Mouse (Mus musculus) ES-E14 (cell line): ENCODE measurements around the gene Ndufs1.

Experiments used
- CHD2 ChIP-seq: IDR thresholded peaks from 2 replicates; pipeline ENCODE4 v1.6.1; 2014; ENCODE audit warnings: mild to moderate bottlenecking, low read depth, low read length, inconsistent platforms
- HCFC1 ChIP-seq: IDR thresholded peaks from 2 replicates; pipeline ENCODE4 v1.6.1; 2012; ENCODE audit warnings: low read length, inconsistent platforms, borderline replicate concordance; ENCODE audit not compliant: insufficient read depth
- MAFK ChIP-seq: IDR thresholded peaks from 2 replicates; pipeline ENCODE4 v1.6.1; 2014; ENCODE audit warnings: mild to moderate bottlenecking, low read depth, low read length, inconsistent platforms; ENCODE audit not compliant: insufficient read depth
- ZC3H11A ChIP-seq: IDR thresholded peaks from 2 replicates; pipeline ENCODE4 v1.6.1; 2012; ENCODE audit warnings: low read depth, mild to moderate bottlenecking, inconsistent platforms, low read length, borderline replicate concordance
- ZNF384 ChIP-seq: IDR thresholded peaks from 2 replicates; pipeline ENCODE4 v1.6.1; 2012; ENCODE audit warnings: low read depth, low read length, inconsistent platforms

DNA sequence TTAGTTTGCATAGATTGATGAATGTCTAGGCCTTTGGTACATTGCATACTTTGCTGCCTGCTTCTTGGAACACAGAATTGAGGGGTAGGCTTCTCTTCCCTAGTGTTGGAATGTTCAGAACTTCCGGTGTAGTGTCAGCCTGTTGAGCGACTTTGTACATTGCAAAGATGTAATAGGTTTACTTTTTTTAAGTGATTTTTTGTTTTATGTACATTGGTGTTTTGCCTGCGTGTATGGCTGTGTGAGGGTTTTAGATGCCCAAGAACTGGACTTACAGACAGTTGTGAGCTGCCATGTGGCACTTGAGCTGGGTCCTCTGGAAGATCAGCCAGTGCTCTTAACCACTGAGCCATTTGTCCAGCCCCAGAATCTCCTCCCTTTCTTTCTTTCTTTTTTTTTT, 61.1 kb downstream of the Ndufs1 start:
- TF ChIP-seq ZNF384 (no peak), CHD2 (no peak), ZC3H11A (no peak), MAFK (no peak), HCFC1 (no peak)
